Mouse (Mus musculus) cerebellum, adult 2 months (tissue): ENCODE measurements at regions not wholly inside any gene's neighbourhood (a gene's known extent, or its start where the extent isn't known, plus 50 kb on each side); places are given as distances from the start of the nearest gene placed in this dataset.

Experiments
- CTCF ChIP-seq: fragments of 200-500 bp; IDR thresholded peaks from 2 replicates; pipeline ENCODE4 v1.5.1; 2011; ENCODE audit warnings: low read depth, mild to moderate bottlenecking, control low read depth, low read length, moderate library complexity, borderline replicate concordance; ENCODE audit not compliant: insufficient read depth
- POLR2A ChIP-seq: fragments of 200-500 bp; IDR thresholded peaks from 2 replicates; pipeline ENCODE4 v1.6.1; 2011; ENCODE audit warnings: low read length, control low read depth, borderline replicate concordance; ENCODE audit not compliant: insufficient read depth

GRCm38 (mm10) chr1:184394559-184395194 lies 337.7 kb downstream of the Hlx start:
- no peak for TF ChIP-seq CTCF
- no peak for TF ChIP-seq POLR2A
